Mouse (Mus musculus) spleen, embryonic (tissue): ENCODE results near the gene Olig2.

Source experiments
- CTCF ChIA-PET: fragments of 350-600 bp; sonication (Branson Sonifier 250); formaldehyde crosslinking; loops from one replicate; lab custom pipeline; 2022; lab: Charles Lee

The Olig2 gene

DNA sequence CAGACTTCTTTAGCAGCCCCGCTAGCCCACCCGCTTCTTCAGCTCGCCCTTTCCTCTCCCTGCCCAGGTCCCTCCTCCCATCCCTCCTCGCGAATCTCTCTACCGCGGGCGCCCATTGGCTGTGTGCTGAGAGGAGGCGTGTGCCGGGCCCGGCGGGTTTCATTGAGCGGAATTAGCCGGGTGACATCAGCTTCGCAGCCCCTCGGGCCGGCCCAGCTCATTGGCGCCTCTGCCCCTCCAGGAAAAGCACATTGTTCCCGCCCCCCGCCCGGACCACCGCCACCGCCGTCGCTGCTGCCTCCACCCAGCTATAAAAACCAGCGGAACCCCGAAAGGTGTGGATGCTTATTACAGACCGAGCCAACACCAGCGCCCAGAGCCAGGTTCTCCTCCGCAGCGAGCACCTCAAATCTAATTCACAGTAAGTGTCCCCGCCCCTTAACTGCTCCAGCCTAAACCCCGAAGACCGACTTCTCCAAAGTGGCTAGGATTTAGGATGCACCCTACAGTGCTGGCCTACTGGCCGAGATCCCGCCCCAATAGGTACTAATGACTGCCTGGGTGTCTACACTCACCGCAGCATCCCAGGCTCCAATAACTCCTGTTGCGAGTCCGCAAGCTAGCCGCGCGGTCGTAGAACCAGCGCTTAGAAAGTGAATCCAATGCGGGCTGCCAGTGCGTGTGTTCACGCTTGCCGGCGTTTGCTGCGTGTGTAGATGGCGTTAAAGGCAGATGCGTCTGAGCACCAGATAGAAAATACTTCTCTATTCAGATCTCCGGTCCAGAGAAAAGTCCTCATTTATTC is at the start of gene Olig2:
Gene Olig2 (plus strand): TSS at position 225 of the 805 bp plus-strand sequence.
- CTCF ChIA-PET: no interaction called here

DNA sequence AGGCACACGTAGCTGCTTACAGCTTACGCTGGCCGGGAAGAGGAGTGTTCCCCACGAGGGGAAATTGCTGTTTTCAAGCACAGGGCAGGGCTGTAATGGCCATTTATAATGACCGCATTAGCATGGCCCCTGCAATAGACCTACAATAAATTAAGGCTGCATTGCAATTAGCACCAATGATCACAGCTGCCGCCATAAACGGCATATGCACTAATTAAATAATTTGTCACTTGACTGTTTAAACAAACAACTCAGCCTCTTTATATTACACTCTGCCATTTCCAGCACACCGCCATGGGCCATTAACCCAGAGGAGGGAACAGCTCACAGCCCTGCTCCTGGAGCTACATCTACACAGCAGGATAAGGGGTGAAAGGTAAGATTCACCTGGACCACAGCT is 49.4 kb upstream of the Olig2 start:
- CTCF ChIA-PET: no interaction called here

DNA sequence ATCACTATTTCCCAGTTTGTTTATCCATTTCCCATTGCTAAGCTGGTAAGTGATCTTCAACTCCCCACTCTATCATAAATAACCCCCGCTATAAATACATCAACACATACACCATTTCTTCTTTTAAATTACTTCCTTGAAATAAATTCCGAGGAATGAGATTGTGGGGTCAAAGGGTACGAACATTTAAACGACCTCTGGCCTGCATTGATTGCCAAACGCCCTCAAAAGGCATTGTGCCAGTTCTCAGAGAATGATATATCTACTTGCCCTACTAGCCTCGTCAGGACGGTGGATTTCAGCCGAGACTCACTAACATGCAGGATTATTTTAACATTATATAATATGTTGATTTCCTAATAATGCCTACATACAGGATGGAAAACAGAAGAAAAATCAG is 38.2 kb upstream of the Olig2 start:
- CTCF ChIA-PET: no interaction called here

DNA sequence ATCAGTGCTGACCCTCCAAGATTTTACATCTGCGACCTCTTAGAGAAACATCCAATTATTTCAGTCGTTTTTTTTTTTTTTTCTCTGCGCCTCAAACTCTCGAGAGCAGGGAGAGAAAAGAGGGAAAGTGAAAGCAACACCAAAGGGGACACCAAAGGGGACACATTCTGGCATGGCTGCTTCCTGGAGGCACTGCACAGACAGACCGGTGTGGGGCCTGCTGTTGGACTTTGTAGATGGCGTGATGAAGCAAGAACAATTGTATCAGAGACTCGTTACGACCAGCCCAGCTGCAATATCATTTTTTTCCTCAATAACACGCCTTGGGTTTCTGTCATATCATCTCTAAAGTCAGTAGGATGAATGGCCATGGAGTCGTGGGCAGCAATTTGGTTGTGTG is 37.6 kb upstream of the Olig2 start:
- CTCF ChIA-PET: no interaction called here

DNA sequence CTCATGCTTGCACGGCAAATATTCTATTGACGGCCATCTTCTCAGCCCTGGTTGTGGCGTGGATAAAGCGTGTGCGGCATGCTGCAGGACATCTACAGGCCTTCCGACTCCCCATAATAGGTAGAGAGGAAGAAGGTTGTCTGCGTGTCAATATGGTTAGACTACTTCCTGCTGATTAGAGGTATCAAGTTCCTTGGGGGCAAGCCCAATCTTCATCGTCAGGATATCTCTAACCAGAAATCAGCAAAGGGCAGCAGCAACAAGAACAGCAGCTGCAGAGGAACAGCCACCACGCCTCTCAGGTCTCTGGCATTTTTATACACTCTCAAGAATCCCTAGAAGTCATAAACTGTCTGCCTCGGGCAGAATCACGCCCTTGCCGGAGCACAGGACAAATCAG is 37.0 kb upstream of the Olig2 start:
- CTCF ChIA-PET: no interaction called here

DNA sequence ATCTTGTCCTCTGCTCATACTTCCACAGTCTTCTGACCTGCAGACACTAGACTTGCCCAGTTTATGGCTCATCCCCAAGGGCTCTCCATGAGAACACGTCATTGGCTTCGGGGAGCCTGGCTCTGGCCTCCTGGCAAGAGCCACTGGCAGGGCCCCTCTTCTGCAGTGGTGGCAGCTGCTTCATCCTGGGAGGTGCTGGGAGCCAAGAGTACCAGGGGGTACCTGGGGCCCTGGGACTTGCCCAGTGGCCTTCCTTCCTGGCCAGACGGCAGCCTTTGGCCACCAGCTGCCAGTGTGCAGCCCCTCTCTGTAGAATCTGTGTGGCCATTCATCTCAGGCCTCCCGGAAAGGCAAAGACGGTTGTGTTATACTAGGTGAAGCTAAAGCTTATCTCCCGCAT is 34.0 kb upstream of the Olig2 start:
- CTCF ChIA-PET: no interaction called here

DNA sequence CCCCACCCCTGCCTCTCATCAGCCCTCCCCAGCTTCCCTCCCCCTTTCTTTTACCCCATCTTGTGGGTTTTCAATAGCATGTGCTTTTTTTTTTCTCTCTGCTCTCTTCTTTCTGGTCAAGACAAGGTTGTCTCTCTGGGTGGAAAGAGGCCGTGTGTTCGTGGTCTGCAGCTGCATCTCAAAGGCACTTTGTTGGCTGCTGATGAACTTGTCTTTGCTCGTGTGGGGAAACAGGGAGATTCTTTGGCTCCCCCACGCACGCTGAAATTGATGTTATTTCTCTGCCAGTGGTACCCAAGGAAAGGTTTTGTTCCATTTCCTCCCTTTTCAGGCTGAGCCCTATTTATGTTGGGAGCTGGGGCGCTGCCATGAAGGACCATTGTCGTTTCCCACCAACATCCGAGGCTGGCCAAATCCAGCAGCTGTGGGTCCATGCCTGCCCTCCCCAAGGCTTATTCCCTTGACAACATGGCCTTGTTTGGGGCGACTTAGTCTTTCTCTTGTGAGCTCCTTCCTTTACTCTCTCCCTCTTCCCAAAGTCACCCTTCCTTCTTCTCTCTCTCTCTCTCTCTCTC is 33.5 kb upstream of the Olig2 start:
- CTCF ChIA-PET: no interaction called here

DNA sequence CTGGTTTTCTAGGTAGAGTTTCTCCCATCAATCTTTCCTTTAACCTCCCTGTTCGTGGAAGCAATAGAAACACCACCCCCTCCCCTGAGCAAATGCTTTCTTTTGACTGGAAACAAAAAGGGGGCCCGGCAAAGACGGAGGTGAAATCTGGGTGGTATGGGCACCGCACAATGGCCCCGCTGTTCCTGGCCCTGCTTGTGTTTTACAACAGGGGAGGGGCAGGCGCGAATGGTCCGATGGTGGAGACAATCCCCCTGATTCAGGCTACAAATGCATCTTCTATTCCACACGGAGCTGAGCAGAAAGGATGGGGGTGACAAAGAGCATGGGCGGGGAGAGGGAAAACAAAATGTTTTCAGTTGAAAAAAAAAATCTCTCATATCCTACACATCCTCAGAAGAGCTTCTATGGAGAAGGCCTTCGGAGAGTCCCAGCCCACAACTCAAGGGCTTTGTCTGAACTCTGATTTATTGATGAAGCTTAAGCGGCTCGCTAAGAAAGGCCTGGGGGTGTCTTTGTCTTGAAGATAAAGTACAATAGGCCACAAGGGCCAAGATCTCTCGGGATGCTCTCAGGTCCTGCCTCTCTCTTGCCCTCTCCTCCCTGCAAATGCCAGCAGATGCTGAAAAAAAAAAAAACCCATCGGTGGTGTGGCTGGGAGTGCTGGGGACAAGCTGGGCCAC is 32.4 kb upstream of the Olig2 start:
- CTCF ChIA-PET: no interaction called here

DNA sequence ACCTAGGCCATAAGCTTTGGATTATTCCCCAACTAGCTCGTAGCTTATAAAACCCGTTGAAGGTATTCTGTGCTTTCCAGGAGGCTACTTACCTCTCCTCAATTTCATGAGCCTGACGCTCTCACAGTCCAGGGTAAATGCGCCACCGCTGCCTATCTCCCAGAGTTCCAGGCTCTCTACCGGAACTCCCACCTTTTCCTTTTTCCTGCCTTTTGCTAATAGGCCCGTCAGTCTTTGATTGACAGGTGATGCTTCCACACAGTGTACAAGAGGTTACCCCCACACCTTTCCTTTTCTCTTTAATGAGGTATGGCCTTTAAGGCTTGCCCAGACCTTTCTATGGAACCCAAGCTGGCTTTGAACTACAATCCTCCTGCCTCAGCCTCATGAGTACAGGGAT is 25.4 kb upstream of the Olig2 start:
- CTCF ChIA-PET: no interaction called here

DNA sequence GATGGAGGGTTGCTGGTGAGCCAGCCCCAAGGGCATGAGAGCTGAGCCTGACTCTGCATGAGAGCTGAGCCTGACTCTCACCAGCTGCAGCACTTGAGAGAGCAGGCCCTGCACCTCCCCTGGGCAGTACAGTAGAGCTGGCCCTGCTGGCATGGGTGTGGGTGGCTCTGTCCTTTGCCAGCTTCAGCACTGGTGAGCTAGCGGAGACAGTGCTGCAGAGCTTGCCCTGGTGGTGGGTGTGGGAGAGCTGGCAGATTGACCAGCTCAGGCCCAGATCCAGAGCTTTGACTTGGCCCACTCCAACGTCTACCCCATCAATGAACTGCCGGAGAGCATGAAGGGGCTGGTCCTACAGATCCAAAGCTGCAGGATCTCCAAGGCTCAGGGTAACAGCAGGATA is 22.3 kb upstream of the Olig2 start:
- CTCF ChIA-PET: no interaction called here

DNA sequence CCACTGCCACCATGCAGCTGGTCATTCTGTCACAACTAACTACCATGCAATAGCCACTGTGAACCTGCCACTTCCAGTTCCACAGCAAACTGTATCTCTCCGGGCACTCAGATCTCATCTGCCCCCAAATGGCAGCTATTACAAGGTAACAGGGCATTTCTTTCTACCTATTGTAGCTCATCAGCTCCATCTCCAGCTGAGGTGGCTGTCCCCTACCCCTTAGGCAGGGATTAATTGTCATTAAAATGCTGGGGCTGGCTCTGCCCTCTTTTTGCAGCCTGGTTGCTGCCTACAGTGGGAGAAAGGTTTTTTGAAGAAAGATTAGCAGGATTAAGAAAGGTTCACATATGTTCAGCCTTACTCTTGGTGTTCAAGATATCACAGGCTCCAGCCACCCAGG is 18.9 kb upstream of the Olig2 start:
- CTCF ChIA-PET: no interaction called here

DNA sequence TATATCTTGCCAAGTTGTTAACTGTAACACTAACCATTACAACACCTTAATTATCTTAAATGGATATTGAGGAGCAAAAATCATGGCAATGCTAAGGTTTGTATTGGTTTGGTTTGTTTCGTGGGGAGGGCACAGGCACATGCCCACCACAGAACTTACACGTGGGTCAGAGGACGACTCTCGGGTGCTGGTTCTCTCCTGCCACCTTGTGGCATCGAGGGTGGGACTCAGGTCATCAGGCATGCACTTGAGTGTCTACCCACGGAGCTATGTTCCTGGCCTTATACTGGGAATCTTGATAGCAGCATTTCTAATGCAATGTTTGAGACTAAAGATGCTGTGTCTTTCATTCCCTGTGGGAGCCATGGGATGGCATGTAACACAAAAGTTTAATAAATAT is 8.2 kb upstream of the Olig2 start:
- CTCF ChIA-PET: no interaction called here

DNA sequence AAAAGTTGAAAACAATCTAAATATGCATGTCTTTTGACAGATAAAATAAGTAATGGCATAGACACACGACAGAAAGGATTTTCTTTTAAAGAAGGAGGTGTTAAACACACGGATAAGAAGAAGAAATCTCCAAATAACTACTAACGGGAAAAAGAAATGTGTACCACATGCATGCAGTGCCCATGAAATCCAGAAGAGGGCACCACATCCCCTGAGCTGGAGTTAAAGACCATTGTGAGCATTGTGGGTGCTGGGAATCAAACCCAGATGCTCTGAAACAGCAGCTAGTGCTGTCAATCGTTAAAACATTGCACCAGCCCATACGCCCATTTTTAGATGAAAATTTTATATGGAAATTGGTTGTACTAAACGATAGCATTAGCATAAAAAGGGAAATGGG is 7.3 kb upstream of the Olig2 start:
- CTCF ChIA-PET: no interaction called here

DNA sequence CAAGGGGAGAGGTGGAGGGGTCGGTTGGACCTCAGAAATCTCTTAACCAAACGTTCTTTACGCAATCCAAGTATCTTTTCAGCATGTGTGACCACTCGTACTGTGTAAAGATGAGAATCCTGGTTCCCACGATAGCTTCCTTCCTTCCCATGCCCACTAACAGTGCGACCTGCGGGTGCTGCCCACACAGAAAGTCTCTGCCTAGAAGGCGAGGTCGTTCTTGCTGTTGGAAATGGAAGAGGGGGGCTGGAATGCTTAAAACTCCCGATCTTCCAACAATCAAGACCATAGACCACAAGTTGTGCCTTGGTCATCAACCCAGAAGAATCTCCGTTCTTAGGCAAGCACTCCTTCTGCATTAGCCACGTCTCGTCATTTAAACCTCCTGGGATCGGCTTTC is 6.0 kb upstream of the Olig2 start:
- CTCF ChIA-PET: no interaction called here

DNA sequence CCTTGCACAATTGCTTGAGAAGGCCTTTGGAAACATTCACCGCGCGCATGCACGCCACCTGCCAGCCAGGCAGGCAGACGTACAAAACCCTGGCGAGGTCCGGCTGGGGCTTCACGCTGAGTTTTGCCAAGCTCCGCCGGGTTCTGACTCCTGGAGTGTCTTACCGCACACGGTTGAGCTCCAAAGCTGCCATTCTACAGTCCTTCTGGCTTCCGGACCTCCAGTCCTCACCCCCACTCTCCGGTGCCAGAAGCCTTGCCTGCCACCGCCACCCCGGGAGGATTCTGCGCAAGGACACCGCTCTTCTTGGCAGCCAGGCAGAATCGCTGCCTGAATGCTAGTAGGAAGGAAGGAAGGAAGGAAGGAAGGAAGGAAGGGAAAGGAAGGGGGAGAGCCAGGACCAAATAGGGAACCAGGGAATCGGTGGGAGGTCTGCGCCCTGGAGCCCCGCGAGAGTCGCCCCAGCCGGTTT is 3.0 kb upstream of the Olig2 start:
- CTCF ChIA-PET: no interaction called here

DNA sequence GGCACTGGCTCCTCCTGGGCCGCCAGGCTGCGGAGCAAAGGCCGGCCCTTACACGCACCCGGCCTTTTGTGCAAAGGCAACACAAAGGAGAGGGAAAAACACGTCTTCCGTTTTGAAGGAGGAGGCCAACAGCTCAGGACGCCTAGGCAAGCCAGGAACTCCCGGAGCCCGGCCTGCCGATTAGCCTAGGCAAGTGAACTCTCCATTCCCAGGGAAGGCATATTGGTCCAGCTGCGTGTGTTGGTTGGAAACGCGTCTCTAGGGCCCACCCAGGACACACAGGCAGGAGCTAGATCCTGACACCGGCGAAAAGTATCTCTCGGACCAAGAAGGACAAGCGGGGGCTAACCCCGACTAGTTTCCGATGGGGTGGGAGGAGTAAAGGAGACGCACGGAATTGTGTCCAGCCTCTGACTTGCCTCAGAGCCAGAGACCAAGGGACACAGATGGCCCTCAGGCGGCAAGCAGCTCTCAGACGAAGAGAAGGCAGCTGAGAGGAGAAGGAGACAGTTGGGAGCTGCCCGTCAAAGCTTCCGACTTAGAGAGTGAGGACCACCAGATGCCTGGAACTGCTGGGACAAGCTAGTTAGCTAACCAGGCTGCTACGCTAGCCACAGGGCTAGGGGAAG is 2.5 kb upstream of the Olig2 start:
- CTCF ChIA-PET: interaction anchor here (1.1 kb wide), 1 partner anchor 71 kb away, joined by 3 read pairs; no protein-coding TSS in a partner anchor

DNA sequence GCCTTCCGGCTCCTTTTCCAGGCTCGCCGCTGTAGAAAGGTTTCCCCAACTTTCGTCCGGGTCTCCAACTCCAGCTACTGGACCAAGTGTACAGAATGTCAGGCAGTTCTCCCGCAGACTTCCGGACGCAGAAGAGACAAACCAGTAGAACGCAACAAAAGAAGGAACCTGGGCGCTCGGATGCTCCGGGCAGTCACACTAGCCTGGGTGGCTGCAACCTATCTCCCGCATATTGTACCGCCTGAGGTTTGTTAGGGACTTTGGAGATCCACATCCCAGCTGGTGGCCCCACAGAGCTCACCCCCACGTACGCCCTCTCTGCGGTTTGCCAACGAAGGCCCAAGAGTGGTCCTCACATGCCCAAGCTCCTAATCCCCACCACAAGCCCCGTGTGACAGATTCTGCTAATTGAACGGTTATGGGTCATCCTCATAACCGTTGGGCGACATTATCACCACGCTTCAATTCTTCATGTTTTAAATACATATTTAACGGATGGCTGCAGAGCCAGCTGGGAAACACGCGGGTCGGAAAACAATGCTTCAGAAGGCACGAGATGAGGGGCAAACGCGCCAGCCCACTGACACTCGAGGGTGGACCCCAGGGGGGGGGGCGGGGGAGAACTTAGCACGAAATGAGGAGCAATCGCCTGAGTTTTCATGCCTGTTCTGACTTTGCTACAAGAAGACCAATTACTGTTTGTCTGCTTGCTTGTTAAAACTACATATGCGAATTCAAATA is 1.8 kb upstream of the Olig2 start:
- CTCF ChIA-PET: interaction anchor here (1.1 kb wide), 1 partner anchor 70 kb away, joined by 3 read pairs; no protein-coding TSS in a partner anchor

DNA sequence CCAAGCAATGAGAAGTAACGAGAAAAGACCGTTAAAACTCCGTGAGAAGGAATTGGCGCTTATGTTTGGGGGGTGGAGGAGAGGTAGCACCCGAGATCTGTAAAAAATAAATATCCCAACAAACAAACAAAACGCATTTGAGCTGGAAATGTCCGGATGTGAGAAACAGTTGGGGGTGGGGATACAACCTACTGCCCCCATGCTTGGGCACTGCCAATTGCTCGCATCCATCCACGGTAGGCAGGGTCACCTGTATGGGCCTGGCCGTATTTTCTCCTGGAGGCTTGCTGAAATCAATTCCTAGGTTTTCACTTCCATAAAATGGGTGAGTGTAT is 1.2 kb upstream of the Olig2 start:
- CTCF ChIA-PET: no interaction called here

DNA sequence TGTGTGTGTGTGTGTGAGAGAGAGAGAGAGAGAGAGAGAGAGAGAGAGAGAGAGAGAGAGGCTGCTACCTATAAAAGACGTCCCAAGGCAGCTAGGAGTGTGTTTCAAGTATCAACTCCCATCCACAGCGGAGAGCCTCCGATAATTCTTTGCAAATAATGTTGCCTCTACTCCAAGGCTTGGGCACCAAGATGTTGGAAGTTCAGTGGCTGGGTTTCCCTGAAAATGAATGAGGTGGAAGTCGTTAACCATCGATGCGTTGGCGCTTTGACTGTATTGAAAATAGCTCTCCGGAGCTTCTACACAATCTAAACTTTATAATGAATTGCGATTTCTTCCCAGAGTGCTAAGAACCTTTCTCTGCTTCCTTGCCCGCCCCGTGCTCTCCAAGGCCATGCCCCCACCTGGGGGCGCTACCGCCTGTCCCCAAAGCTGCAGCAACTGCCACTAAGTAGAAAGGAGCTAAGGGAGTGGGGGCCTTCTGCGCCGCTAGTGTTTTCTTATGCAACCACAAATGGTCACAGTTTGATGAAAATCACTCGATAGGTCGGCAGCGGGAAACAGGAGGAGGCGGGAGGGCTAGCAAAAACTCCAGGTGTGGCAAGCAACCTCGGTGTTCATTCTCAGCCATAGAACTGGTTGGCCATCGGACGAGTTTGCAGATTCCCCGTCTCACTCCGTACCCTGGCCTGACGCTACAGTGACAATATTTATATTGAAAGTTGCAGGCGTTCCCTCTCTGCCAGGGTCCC is 600 bp upstream of the Olig2 start:
- CTCF ChIA-PET: no interaction called here

DNA sequence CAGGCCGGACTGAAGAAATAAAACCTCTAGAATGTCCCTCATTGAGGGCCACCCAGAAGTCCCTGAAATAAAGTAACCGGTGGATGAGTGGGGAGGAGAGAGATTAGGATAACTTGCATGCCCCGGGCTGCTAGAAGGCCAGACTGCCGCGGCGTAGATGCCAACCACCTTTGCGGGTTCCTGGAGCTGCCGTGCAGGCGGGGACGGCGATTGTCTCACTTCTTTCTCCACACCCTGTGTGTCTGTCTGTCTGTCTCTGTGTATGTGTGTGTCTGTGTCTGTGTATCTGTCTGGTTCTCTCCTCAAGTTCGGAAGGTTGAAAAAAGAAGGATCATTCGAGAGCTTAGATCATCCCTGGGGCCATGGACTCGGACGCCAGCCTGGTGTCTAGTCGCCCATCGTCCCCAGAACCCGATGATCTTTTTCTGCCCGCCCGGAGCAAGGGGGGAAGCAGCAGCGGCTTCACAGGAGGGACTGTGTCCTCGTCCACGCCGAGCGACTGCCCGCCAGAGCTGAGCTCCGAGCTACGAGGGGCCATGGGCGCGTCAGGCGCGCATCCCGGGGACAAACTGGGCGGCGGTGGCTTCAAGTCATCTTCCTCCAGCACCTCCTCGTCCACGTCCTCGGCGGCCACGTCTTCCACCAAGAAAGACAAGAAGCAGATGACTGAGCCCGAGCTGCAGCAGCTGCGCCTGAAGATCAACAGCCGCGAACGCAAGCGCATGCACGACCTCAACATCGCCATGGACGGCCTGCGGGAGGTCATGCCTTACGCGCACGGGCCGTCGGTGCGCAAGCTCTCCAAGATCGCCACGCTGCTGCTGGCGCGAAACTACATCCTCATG is 1.0 kb downstream of the Olig2 start:
- CTCF ChIA-PET: interaction anchor here (0.6 kb wide), 1 partner anchor 180 kb away, joined by 3 read pairs; the partner anchor contains the start of gene Il10rb
